Mouse (Mus musculus): ENCODE measurements around the gene Iffo2.
"Not testable (repeated sequence)": the region's sequence is repeated elsewhere in the genome, so short reads cannot be mapped to it uniquely, and the experiment has no call there.

Gene Iffo2

GRCm38 (mm10) chr4:139530248-139530647 lies at the start of gene Iffo2:
TSS of gene Iffo2 (plus strand) at chr4:139530548.
- not testable (repeated sequence) for DNase-seq

GRCm38 (mm10) chr4:139481400-139481799 lies 48.9 kb upstream of the Iffo2 start:
- no peak for DNase-seq

GRCm38 (mm10) chr4:139483461-139484105 lies 46.8 kb upstream of the Iffo2 start:
- no peak for DNase-seq

- no peak for DNase-seq
These were observed 45.9 kb upstream of the Iffo2 start for GRCm38 (mm10) chr4:139484496-139484895.

- DNase-seq, result no peak
These were observed 43.3 kb upstream of the Iffo2 start for GRCm38 (mm10) chr4:139487085-139487484.

GRCm38 (mm10) chr4:139488325-139488724 lies 42.0 kb upstream of the Iffo2 start:
- no peak for DNase-seq

- DNase-seq, result no peak
These were observed 40.4 kb upstream of the Iffo2 start for GRCm38 (mm10) chr4:139489946-139490345.

GRCm38 (mm10) chr4:139490413-139491055 lies 39.8 kb upstream of the Iffo2 start:
- no peak for DNase-seq

- DNase-seq, result no peak
These were observed 38.7 kb upstream of the Iffo2 start for GRCm38 (mm10) chr4:139491541-139492170.

- DNase-seq, result no peak
These were observed 38.0 kb upstream of the Iffo2 start for GRCm38 (mm10) chr4:139492258-139492833.

GRCm38 (mm10) chr4:139493227-139494025 lies 36.9 kb upstream of the Iffo2 start:
- no peak for DNase-seq

GRCm38 (mm10) chr4:139500814-139501213 lies 29.5 kb upstream of the Iffo2 start:
- DNase-seq, result no peak

GRCm38 (mm10) chr4:139501702-139502101 lies 28.6 kb upstream of the Iffo2 start:
- DNase-seq, result no peak

- DNase-seq, result no peak
These were observed 26.4 kb upstream of the Iffo2 start for GRCm38 (mm10) chr4:139503919-139504318.

GRCm38 (mm10) chr4:139505716-139506115 lies 24.6 kb upstream of the Iffo2 start:
- DNase-seq, result no peak

- DNase-seq, result no peak
These were observed 23.6 kb upstream of the Iffo2 start for GRCm38 (mm10) chr4:139506727-139507126.

GRCm38 (mm10) chr4:139509069-139509468 lies 21.3 kb upstream of the Iffo2 start:
- no peak for DNase-seq

- no peak for DNase-seq
These were observed 18.8 kb upstream of the Iffo2 start for GRCm38 (mm10) chr4:139511557-139511956.

- no peak for DNase-seq
These were observed 17.4 kb upstream of the Iffo2 start for GRCm38 (mm10) chr4:139512985-139513384.

- DNase-seq, result no peak
These were observed 11.1 kb upstream of the Iffo2 start for GRCm38 (mm10) chr4:139519221-139519620.

GRCm38 (mm10) chr4:139521926-139522325 lies 8.4 kb upstream of the Iffo2 start:
- DNase-seq, result no peak

GRCm38 (mm10) chr4:139526475-139526874 lies 3.9 kb upstream of the Iffo2 start:
- DNase-seq, result no peak

GRCm38 (mm10) chr4:139532081-139532480 lies 1.7 kb downstream of the Iffo2 start:
- no peak for DNase-seq
